ENCODE assay signal across 13 mouse cellular contexts in the genomic region with DNA sequence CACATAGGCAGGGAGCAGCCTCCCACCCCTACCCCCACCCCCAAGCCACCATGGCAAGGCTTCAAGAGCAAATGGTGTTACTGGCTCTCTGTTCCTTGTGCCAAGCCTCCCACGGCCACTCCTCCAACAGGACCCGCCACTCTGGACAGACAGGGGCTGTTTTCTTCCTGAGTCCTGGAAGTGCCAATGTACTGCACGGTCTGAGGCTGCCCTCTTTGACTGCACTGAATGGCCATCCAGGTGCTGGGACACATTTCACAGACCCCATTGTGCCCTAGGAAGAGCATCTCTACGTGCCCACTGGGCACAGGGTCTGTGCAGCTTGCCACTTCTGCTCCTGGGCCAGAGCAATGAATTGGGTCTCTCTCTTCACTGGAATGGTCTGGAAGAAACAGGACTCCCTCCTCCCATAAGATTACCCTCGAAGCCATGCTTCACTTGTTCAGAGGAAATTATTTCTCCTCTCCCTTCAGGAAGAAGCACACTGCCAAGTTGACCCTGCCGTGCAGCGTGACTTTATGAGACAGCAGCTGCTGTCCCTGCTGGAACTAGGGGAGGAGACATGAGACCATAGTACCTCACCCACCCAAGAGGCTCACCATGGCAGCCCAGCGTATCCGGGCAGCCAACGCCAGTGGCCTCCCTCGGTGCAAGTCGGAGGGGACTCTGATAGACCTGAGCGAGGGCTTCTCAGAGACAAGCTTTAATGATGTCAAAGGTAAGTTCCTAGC.
DNase-seq lines count a peak whose midpoint lies in the region; ATAC-seq lines count a peak whose summit lies in the region.
"Had no signal": no experiment of that assay in that cellular context is flagged by ENCODE, and none has a peak within 500 bp of the region (broad histone marks: within the 10 kb centered on the region; RNA-seq: fewer than 3 reads in every experiment).

No protein-coding gene starts in this region.

- ATAC-seq in kidney, embryonic 14.5 days (ENCODE audit: low FRiP score, low TSS enrichment): peak; percentile 63; the same call in 1 of the 2 replicates
- peak; percentile 40 for ATAC-seq in midbrain, embryonic 16.5 days
- no peak for ATAC-seq in midbrain, embryonic 14.5 days (ENCODE audit: low FRiP score, low TSS enrichment)

- peaks cover 18% of the 10 kb centered on the region; the same call in 1 of the 2 replicates for H3K36me3 ChIP-seq in kidney, embryonic 14.5 days (ENCODE audit: control insufficient read depth, insufficient read depth, low read length)
- H3K36me3 ChIP-seq in midbrain, embryonic 16.5 days (ENCODE audit: control insufficient read depth, insufficient read depth, low read length): peaks cover 8% of the 10 kb centered on the region; the same call in 1 of the 2 replicates
- H3K36me3 ChIP-seq in midbrain, embryonic 14.5 days (ENCODE audit: control insufficient read depth, insufficient read depth, low read length): no peaks in the 10 kb centered on the region; the same call in 1 of the 2 replicates
- H3K36me3 ChIP-seq: liver, embryonic 13.5 days had no signal

- WGBS in kidney, embryonic 14.5 days: 61% methylated on average over 13 of the region's 13 CpGs
- 83% methylated on average over 13 of the region's 13 CpGs for WGBS in midbrain, embryonic 16.5 days
- 90% methylated on average over 13 of the region's 13 CpGs for WGBS in midbrain, embryonic 14.5 days

- no peak overlapping the region for H3K9ac ChIP-seq in kidney, embryonic 14.5 days (ENCODE audit: low read depth, low read length)
- H3K9ac ChIP-seq in midbrain, embryonic 16.5 days (ENCODE audit: low read depth, low read length): no peak overlapping the region
- no peak overlapping the region for H3K9ac ChIP-seq in midbrain, embryonic 14.5 days (replicated peaks; ENCODE audit: low read length)
- H3K9ac ChIP-seq: embryonic facial prominence, embryonic 13.5 days; liver, embryonic 13.5 days had no signal

- H3K27ac ChIP-seq in kidney, embryonic 14.5 days (ENCODE audit: low read depth, low read length): no peak overlapping the region
- no peak overlapping the region for H3K27ac ChIP-seq in midbrain, embryonic 16.5 days (ENCODE audit: low read length)
- no peak overlapping the region for H3K27ac ChIP-seq in midbrain, embryonic 14.5 days (replicated peaks; ENCODE audit: low read depth, low read length)
- H3K27ac ChIP-seq: embryonic facial prominence, embryonic 13.5 days; liver, embryonic 13.5 days had no signal

- H3K27me3 ChIP-seq in kidney, embryonic 14.5 days (ENCODE audit: control insufficient read depth, insufficient read depth, low read length): no peaks in the 10 kb centered on the region
- H3K27me3 ChIP-seq in midbrain, embryonic 16.5 days (ENCODE audit: control insufficient read depth, insufficient read depth, low read depth, low read length): no peaks in the 10 kb centered on the region
- H3K27me3 ChIP-seq in midbrain, embryonic 14.5 days (ENCODE audit: control insufficient read depth, insufficient read depth, low read length): no peaks in the 10 kb centered on the region
- H3K27me3 ChIP-seq: embryonic facial prominence, embryonic 13.5 days; liver, embryonic 13.5 days had no signal

- H3K4me2 ChIP-seq in kidney, embryonic 14.5 days (replicated peaks; ENCODE audit: low read depth, low read length): no peak overlapping the region
- H3K4me2 ChIP-seq in midbrain, embryonic 16.5 days (ENCODE audit: low read length): no peak overlapping the region
- no peak overlapping the region for H3K4me2 ChIP-seq in midbrain, embryonic 14.5 days (ENCODE audit: low read length)
- H3K4me2 ChIP-seq: embryonic facial prominence, embryonic 13.5 days; liver, embryonic 13.5 days had no signal

- DNase-seq in cerebellum, postnatal 25 days: peak; percentile 16 to 24
- no peak for DNase-seq in cerebellum, adult 18-20 months
- DNase-seq in kidney, postnatal 14 days: no peak
- no peak for DNase-seq in midbrain, embryonic 14.5 days
- peak; percentile 63 for DNase-seq in testis, postnatal 10 days (ENCODE audit: low spot score)
- no peak for DNase-seq in embryo, embryonic 10.5 days (ENCODE audit: low spot score)
- DNase-seq: cerebellum, adult 2 months; heart, adult 2 months; liver, embryonic 13.5 days; thymus, adult 2 months had no signal

- peaks cover 14% of the 10 kb centered on the region; the same call in 1 of the 2 replicates for H3K4me1 ChIP-seq in kidney, embryonic 14.5 days (ENCODE audit: control insufficient read depth, insufficient read depth, low read length)
- peaks cover 10% of the 10 kb centered on the region for H3K4me1 ChIP-seq in midbrain, embryonic 16.5 days (ENCODE audit: control insufficient read depth, insufficient read depth, low read length)
- no peaks in the 10 kb centered on the region for H3K4me1 ChIP-seq in midbrain, embryonic 14.5 days (ENCODE audit: control insufficient read depth, insufficient read depth, low read length)
- H3K4me1 ChIP-seq: liver, embryonic 13.5 days had no signal

- no peaks in the 10 kb centered on the region for H3K9me3 ChIP-seq in kidney, embryonic 14.5 days (ENCODE audit: control insufficient read depth, low read length)
- no peaks in the 10 kb centered on the region for H3K9me3 ChIP-seq in midbrain, embryonic 16.5 days (replicated peaks; ENCODE audit: control insufficient read depth, low read length, poor library complexity, severe bottlenecking)
- H3K9me3 ChIP-seq in midbrain, embryonic 14.5 days (ENCODE audit: control insufficient read depth, low read length): no peaks in the 10 kb centered on the region
- H3K9me3 ChIP-seq: embryonic facial prominence, embryonic 13.5 days; liver, embryonic 13.5 days had no signal

- no peak overlapping the region for H3K4me3 ChIP-seq in kidney, embryonic 14.5 days (ENCODE audit: low read length)
- no peak overlapping the region for H3K4me3 ChIP-seq in midbrain, embryonic 16.5 days (ENCODE audit: low read depth, low read length)
- H3K4me3 ChIP-seq in midbrain, embryonic 14.5 days (replicated peaks; ENCODE audit: low read depth, low read length): no peak overlapping the region
- H3K4me3 ChIP-seq: embryonic facial prominence, embryonic 13.5 days; heart, adult 2 months; liver, embryonic 13.5 days had no signal

Comparison
In these comparisons a context has a peak if more than half of its experiments do, and no peak if none do; other contexts are left out.
1. DNase-seq: peak in cerebellum, postnatal 25 days (2 of 2) and testis, postnatal 10 days (single experiment); none in cerebellum, adult 18-20 months (0 of 2), kidney, postnatal 14 days (single experiment), midbrain, embryonic 14.5 days (single experiment) and embryo, embryonic 10.5 days (single experiment).